Mouse (Mus musculus) adipocyte (in vitro differentiated cells): ENCODE data around the gene Rmdn2.

Experiments used
- DNase-seq: peaks from one replicate; pipeline ENCODE4 v3.0.0-alpha.2; 2016; ENCODE audit warnings: low spot score

The Rmdn2 gene

GRCm38 (mm10) chr17:79705671-79706455 lies 94.2 kb downstream of the Rmdn2 start:
- DNase-seq: peak; percentile 85

- peak; percentile 56 for DNase-seq
These were observed 96.5 kb downstream of the Rmdn2 start for GRCm38 (mm10) chr17:79708168-79708567.

DNA sequence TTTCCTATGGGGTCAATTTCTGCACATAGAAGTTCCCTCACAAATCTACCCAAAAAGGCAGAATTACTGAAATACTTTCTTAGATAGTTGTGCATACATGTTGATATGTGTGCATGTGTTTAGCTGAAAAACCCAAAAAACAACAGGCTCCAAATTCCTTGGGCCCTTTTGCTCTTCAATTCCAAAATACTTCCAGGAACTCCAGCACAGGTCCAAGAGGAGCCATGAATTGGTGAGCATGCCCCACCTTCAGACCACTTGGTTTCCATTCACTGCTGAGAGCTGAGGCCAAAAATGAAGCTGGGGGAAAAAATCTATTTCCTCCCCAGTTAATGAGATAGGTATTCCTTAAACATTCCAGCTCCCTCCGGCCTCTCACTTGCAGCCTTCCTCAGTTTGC lies 98.1 kb downstream of the Rmdn2 start:
- no peak for DNase-seq

DNA sequence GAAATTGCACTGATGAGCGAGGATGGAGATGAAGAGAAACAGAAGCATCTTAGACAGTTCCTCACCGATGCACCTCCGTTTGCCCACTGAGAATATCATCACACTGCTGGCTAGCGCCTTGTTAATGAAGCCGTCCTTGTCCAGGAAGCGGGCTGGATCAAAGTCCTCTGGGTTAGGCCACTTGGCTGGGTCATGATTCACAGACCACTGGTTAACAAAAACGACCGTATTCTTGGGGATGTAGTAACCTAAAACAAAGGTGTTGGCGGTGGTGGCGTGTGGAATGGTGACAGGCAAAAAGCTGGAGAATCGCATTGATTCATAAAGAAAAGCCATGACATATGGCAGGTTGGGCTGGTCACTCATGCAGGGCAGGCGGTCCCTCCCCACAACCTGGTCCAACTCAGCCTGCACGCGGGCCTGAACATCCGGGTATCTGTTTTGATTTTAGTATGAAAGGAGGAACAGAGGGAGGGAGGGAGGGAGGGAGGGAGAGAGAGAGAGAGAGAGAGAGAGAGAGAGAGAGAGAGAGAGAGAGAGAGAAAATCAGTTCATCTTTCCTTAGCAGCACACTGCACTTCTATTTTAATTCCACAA lies 98.7 kb downstream of the Rmdn2 start:
- DNase-seq: peak; percentile 75

DNA sequence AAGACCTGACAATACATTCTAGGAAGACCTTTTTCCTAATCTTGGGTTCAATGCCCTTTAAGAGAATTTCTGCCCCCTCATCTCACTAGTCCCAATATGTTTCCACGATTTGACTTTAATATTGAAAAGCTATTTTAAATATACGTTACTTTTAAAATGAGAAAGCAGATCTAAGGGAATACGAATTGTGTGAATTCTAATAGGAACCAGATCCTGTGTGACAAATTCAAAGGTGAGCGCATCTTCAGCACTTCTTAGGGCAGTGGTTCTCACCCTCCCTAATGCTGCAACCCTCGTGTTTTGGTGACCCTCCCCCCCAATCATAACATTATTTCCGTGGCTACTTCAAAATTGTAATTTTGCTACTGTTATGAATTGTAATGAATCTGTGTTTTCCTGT lies 100.3 kb downstream of the Rmdn2 start:
- peak; percentile 60 for DNase-seq

DNA sequence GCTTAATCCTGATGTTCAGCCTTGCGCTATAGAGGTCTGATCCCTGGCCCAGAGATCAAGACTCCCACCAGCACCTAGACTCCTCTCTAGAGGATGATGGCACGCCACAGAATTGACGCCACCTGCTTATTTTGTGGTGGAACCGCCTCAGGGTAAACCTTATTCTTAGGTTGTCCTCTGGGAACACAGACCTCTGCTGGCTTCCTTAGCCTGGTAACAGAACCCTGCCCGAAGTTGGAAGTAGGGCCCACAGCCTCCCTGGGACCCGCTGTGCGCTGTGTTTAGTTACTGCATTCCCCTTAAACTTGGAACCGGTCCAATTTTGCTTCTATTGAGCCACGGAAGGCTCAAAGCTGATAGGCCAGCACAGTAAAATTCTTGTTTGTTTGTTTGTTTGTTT lies 100.9 kb downstream of the Rmdn2 start:
- peak; percentile 88 for DNase-seq

DNA sequence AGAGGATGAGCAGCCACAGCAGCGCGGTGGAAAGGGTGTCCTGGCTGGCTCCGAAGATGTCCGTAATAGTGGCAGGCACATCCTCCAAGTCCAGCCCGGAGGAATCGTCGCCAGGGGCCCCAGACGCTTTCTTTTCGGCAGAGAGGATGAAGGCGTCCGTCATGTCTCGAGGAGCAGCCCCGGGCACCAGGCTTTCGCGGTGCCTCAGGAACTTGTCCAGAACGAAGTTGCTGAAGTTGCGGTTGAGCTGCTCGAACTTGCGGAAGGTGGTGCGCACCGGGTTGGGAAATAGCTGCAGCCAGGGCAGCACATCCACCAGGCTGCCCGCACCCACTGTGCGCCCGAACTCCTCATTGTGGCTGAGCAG lies 101.6 kb downstream of the Rmdn2 start:
- no peak for DNase-seq

- peak; percentile 81 for DNase-seq
These were observed 102.1 kb downstream of the Rmdn2 start for GRCm38 (mm10) chr17:79713643-79714367.

DNA sequence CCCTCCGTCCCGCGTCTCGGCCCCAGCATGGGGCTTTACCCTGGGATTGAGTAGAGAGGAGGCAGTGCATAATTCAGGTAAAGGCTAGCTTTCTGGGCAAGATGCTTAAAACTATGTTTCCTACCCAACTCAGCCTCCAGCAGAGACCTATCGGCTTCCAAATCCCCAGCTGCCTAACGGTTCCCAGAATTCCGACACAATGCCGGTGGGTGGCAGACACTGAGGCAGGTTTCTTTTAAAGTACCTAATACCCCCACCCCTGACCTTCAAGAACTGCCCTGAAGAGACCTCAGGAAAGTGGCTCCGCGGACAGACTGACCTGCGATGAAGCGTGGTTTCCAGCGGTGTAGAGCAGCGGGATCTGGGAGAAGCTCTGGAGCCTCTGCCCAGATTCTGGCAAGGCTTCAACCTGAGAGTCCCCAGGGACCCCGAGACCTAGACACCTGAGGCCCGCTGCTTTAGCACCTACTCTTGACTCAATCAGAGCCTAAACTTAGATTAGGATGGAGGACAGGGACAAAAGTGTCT lies 102.8 kb downstream of the Rmdn2 start:
- peak; percentile 75 for DNase-seq

DNA sequence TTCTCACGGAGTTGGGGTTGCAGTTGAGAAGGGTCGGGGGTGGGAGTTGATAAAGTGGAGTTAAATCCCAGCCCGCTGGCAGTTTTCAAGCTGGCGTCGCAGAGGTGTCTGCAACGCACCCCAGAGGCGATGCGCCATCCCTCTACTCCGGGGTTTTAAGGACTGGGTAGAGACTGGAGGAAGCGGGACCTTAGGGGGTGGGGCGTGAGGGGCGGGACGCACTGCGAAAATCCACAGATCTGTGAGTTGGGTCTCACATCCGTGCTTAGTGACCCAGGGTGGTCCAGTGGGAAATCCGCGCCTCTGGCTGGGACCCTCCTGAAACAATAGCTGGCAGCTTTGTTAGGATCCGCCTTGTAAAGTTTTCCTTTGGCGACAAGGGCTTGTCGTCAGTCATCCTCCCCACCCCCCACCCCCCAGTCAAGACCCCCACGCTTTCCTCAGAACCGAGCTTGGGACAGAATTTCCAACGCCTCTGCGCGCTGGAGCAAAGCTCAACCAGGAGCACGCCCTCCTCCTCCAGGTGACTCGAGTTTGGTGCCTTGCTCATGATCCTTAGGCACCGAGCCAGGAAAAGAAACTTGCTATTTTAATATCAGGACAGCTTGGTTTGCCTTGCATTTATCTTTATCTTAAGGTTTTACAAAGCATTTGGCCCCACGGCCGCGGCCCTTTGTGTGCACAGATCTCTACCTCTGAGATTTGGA lies 103.4 kb downstream of the Rmdn2 start, which contains the start of gene Cyp1b1:
Cyp1b1 (minus strand) TSS at position 131 of the 707 bp plus-strand sequence.
- peak; percentile 86 for DNase-seq

DNA sequence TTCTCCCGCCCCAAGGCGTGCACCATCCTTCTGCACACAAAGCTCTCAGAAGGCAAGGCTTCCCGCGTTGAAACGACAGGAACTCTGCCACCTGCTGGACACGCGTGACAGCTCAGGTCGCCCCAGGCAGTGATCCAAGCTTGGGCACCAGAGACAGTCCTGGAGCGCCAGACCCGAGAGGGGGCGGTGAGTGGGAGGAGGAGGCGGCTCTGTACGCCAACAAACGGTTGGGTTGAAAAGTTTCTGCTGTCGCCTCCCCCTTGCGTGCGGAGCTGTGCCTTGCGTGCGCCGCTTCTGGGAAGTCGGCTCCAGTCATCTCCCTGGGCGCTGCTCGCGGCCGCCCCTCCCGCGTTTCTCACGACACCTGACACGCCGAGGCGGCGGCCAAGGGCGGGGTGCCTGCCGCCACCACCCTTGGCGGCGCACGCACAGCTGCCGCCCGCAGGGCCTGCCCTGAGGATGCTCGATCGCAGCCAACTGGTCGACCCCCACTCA lies 104.0 kb downstream of the Rmdn2 start:
- peak; percentile 95 for DNase-seq

DNA sequence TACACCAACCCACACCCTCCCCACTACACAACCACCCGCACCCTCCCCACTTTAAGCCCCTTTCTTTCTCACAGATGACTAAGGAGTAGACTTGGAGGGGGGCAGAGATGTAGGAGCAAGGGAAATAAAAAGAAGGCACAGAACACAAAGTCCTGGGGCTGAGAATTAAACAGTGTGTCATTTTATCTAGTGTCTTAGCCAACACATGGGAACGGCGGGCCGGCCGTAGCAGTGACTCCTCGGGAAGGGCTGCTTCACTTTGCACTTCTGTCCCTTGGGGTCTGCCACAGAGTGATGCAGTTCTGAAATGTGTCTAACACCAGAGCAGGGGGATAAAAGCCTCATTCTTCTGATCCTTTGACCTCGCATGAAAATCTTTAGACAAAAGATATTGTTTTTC lies 109.0 kb downstream of the Rmdn2 start:
- DNase-seq: no peak

- DNase-seq: no peak
These were observed 115.0 kb downstream of the Rmdn2 start for GRCm38 (mm10) chr17:79726613-79727012.

DNA sequence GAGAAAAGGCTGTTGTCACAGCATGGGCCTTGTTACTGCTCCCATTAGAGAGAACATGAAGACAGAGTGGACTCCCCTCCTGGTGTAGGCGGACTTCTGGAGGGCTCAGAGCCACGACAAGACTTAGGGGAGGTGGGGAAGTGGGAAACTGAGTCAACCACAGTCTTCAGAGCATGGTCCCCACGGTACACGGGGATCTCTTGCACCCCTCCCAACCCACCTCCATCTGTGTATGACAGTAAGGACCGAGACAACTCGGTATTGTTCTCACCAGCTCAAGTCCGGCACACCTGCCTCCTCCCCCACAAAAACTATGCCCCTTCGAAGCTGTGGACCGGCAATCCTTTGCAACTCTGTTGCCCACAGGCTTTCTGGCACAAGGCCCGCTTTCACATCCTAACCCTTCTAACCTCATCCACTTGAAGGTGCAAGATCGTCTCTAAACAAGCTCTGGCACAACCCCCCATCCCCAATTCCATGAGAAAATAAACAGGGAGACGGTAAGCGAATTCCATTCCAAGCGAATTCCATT lies 116.5 kb downstream of the Rmdn2 start:
- DNase-seq: no peak

GRCm38 (mm10) chr17:79728585-79729503 lies 117.2 kb downstream of the Rmdn2 start:
- no peak for DNase-seq

DNA sequence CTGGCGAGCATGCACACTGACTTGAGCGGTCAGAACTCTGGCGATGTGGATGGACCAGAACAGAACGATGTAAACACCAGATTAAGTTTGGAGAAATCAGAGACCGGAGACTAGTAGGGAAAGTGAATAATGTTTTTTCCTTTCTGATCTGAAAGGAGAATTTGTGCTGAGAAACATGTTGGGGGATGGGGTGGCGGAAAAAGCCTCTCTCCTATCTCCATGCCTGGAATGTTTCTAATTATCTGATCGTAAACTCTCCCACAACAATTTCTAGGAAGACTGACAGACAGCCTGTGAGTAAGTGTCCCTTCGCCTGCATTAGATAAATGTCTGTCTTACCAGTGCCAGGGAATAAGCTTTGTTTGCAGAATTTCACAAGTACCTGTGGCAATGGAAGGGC lies 119.3 kb downstream of the Rmdn2 start:
- peak; percentile 73 for DNase-seq

DNA sequence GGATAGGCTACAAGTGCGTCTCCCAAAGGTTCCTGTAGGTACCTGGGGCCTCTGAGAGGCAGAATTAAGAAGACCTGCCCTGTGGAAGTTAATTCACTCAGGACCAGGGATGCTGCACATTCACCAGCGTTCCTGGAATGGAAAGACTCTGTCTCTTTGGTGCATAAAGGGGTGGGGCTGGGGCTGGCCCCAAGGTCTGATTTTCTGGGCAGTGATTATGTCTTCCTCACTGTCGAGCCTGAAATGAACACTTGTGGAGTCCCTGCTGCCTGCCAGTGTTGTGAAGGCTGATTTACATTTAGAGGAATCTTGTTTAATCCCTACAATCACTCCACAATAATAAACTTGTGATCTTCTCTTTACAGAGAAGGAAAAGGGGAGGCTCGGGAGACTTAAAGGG lies 121.4 kb downstream of the Rmdn2 start:
- no peak for DNase-seq

DNA sequence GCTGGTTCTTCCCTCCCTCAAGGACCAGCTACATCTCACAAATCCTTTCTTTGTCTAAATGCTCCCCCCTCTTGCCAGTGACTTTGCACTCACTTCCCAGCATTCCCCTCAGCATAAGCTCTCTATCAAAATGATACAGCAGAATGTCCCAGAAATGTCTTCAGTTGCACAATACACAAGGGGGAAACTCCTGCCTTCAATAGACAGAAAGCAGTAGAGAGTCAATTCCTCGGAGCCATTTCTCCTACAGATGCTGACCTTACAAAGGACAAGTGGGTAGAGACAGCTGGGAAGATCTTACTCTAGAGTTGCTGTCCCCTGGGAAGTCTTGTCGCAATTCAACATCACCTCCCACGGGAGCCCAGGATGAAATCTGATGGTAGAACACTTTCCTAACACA lies 125.9 kb downstream of the Rmdn2 start:
- DNase-seq: peak; percentile 69

- DNase-seq: peak; percentile 58
These were observed 127.3 kb downstream of the Rmdn2 start for GRCm38 (mm10) chr17:79738847-79739498.

- no peak for DNase-seq
These were observed 131.0 kb downstream of the Rmdn2 start for GRCm38 (mm10) chr17:79742635-79743034.
